Mouse (Mus musculus): ENCODE results near the gene Mfsd1. TPM values are rescaled to one million over a fixed set of nuclear protein-coding genes. Genes with fewer than 3 reads are reported as not detected.
A peak's percentile ranks its signal among the peaks of the same experiment; 100 is the strongest.

The Mfsd1 gene
- 56.0 and 57.1 TPM in 2 replicates for polyA plus RNA-seq (2016; fragmentation: Nextera tagmentation; extraction: Ambion mirVana)

DNA sequence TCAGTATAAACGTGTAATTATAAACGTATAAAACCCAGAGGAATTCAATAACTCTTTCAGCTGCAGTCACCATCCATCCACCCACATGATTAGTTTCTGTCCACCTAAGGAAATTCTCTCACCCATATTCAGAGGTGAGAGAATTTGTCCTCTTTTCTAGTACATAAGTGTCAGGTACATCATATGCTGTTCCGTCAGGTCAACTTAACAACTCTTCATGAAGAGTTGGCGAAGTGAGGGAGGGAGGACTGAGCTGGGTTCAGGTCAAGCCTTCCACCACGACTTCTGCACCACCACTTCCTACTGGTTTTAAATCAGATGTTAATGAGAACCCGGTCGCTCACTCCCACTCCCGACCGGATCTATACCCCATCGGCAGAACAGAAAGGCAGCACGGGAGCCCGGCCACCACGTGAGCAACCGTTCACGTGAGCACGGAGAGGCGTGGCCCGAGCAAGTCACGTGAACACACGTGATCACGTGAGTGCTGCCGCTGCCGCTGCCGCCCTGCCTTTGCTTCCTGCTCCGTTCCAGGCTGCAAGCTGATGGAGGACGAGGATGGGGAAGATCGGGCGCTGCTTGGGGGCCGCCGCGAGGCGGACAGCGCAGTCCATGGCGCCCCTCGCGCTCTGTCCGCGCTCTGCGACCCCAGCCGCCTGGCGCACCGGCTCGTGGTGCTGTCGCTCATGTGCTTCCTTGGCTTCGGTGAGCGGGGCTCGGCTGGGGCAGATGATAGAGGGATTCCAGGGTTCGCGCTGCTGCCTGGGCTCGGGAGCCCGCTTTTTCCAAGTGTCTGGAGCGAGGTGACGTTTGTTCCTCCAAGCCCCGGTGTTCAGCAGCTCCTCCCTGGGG, at the start of gene Mfsd1:
Gene Mfsd1 (plus strand): TSS at position 469 of the 852 bp plus-strand sequence.
- WGBS, result 4% methylated on average over 54 of the region's 54 CpGs
- Histone ChIP-seq H3K9ac (peak within 1 kb of the TSS; percentile 86), H3K4me2 (replicated peaks) (peak within 1 kb of the TSS; percentile 85), H3K4me1 (peaks cover 5% of the 10 kb centered on the region; the same call in 1 of the 2 replicates), H3K9me3 (replicated peaks) (no peaks in the 10 kb centered on the region), H3K27me3 (peaks cover 11% of the 10 kb centered on the region), H3K27ac (peak within 1 kb of the TSS; percentile 70), H3K36me3 (peaks cover 16% of the 10 kb centered on the region), H3K4me3 (peak within 1 kb of the TSS; percentile 78)
- peak; percentile 93 for ATAC-seq (ENCODE audit: low FRiP score)

DNA sequence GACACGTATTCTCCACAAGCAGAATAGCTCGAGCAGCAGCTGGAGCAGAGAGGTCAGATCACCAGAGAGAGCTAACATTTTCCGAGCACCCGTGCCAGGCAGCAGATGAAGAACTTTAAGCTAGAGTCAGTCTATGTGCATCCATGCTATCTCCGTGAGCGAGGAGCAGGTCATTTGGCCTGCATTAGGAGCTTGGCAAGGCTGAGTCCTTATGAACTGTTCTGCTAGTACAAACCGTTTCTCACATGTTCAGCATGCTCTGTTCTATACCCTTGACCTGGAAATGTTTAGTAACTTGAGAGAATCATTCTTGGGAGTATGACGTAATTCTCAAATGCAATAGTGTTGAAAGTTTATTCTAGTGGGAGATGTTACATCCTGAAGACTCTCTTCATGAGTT, 38.9 kb upstream of the Mfsd1 start:
- Histone ChIP-seq H3K27ac (no peak overlapping the region), H3K4me3 (no peak overlapping the region), H3K27me3 (no peaks in the 10 kb centered on the region), H3K9me3 (replicated peaks) (no peaks in the 10 kb centered on the region), H3K4me2 (replicated peaks) (no peak overlapping the region), H3K36me3 (no peaks in the 10 kb centered on the region), H3K9ac (no peak overlapping the region), H3K4me1 (no peaks in the 10 kb centered on the region)
- 73% methylated on average over 8 of the region's 8 CpGs for WGBS
- ATAC-seq (ENCODE audit: low FRiP score), result no peak

DNA sequence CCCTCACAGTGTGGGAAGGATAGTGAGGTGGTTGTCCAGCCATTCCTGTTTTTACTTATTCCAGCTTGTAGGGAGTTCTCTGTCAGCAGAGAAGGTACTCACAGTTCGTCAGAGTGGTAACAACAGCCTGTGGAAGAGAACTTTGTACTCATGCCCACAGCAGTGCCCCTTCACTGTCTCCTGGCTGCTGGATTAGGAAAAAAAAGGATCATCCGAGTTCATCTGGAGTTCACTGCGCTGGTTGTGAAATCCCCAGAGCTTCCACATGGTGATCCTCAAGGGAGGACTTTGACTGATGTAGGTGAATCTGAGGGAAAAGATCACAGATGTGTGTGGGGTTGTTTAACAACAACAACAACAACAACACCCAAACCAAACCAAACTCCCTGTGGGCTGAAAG, 31.3 kb upstream of the Mfsd1 start:
- Histone ChIP-seq H3K9me3 (replicated peaks) (no peaks in the 10 kb centered on the region), H3K27ac (no peak overlapping the region), H3K36me3 (no peaks in the 10 kb centered on the region), H3K27me3 (no peaks in the 10 kb centered on the region), H3K4me3 (no peak overlapping the region), H3K9ac (no peak overlapping the region), H3K4me2 (replicated peaks) (no peak overlapping the region), H3K4me1 (no peaks in the 10 kb centered on the region)
- ATAC-seq (ENCODE audit: low FRiP score), result no peak
- 80% methylated on average over 3 of the region's 3 CpGs for WGBS

DNA sequence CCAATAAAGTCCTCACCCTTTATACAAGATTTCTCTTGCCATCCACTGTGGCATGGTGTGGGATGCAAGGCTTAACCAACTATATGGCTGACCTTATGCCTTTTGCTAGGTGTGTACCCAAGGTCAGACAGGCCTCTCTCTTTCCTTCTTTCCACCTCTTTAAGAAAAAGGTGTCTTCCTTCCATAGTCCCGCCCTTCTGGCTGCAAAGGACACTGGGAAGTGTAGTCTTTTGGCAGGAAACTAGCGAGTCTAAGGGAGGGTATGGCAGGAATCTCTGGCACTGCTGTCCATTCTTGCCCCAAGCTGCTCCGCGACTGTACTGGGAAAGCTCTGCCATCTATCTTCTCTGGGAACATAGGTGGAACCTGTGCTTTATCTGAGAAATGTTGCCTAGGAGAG, 29.3 kb upstream of the Mfsd1 start:
- Histone ChIP-seq H3K27ac (no peak overlapping the region), H3K9ac (no peak overlapping the region), H3K4me1 (peaks cover 10% of the 10 kb centered on the region), H3K36me3 (no peaks in the 10 kb centered on the region), H3K4me3 (no peak overlapping the region), H3K4me2 (replicated peaks) (no peak overlapping the region), H3K27me3 (no peaks in the 10 kb centered on the region), H3K9me3 (replicated peaks) (no peaks in the 10 kb centered on the region)
- no peak for ATAC-seq (ENCODE audit: low FRiP score)
- WGBS, result 40% methylated on average over 4 of the region's 4 CpGs

DNA sequence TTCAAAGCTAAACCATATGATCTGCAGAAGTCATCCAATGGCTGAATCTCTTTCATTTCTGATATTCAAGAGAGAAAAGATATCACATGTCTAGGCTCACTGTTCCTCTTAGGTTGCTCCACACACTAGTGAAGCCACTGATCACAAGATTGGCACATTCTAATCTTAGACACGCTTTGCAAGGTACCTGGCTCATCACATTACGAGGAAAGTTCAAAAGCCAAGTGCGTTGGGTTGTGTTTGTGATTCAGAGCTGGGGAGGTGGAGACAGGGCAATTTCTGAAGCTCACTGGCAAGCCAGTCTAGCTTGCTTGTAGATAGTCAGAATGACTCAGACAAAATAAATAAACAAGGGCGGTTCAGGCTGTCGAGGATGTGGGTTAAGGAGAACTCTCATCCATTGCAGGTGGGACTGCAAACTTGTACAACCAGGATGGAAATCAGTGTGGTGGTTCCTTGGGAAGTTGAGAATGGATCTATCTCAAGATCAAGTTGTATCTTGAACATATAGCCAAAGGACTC, 28.6 kb upstream of the Mfsd1 start:
- H3K27ac ChIP-seq, result no peak overlapping the region
- WGBS, result 87% methylated on average over 5 of the region's 5 CpGs
- H3K9me3 ChIP-seq (replicated peaks), result no peaks in the 10 kb centered on the region
- no peaks in the 10 kb centered on the region for H3K27me3 ChIP-seq
- peaks cover 10% of the 10 kb centered on the region for H3K4me1 ChIP-seq
- H3K9ac ChIP-seq, result no peak overlapping the region
- no peak overlapping the region for H3K4me2 ChIP-seq (replicated peaks)
- no peaks in the 10 kb centered on the region for H3K36me3 ChIP-seq
- no peak for ATAC-seq (ENCODE audit: low FRiP score)
- H3K4me3 ChIP-seq, result no peak overlapping the region

DNA sequence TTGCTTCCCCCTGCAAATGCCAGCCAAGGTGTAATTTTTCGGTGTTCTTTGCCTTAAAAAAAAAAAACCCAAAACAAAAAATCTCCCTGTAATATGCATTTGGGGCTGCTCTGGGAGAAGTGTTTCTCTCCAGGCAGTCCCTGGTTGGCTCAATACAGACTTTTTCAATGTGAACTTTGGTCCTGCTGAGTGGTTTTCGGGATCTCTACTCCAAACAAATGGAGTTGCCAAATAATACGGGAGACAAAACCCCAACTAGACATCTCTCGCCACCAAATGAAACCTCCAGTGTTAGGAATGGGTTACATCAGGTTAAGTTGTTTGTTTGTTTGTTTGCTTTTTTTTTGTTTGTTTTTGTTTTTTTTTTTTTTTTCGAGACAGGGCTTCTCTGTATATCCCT, 27.3 kb upstream of the Mfsd1 start:
- no peak overlapping the region for H3K27ac ChIP-seq
- peaks cover 10% of the 10 kb centered on the region for H3K4me1 ChIP-seq
- H3K9ac ChIP-seq, result no peak overlapping the region
- WGBS, result 91% methylated on average over 5 of the region's 5 CpGs
- H3K36me3 ChIP-seq, result no peaks in the 10 kb centered on the region
- no peak for ATAC-seq (ENCODE audit: low FRiP score)
- H3K9me3 ChIP-seq (replicated peaks), result no peaks in the 10 kb centered on the region
- H3K4me2 ChIP-seq (replicated peaks), result no peak overlapping the region
- no peak overlapping the region for H3K4me3 ChIP-seq
- no peaks in the 10 kb centered on the region for H3K27me3 ChIP-seq

DNA sequence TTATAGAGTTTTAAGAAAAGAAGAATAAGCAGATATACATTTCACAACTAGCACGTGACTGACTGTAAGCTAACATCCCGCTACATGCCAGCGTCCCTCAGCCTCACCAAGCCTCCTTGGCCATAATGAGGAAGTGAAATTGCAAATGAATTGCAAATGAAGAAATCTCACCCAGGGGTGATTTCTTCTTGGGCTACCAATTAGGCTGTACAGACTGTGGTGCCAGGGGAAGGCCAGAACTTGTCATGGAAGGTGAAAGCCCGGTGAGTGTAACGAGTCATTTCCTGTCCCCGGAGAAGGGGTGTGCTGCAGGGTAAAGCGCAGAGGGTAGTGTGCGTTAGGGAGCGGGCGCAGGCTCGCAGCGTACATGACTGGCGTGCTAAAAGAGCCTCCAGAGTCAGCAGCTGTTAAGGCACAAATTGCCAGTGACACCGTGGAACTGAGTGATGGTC, 25.3 kb upstream of the Mfsd1 start:
- Histone ChIP-seq H3K4me2 (replicated peaks) (peak overlapping the region; percentile 42), H3K4me3 (peak overlapping the region; percentile 14; the same call in 1 of the 2 replicates), H3K27me3 (no peaks in the 10 kb centered on the region), H3K4me1 (peaks cover 10% of the 10 kb centered on the region), H3K27ac (peak overlapping the region; percentile 78), H3K36me3 (no peaks in the 10 kb centered on the region), H3K9me3 (replicated peaks) (no peaks in the 10 kb centered on the region), H3K9ac (no peak overlapping the region)
- WGBS, result 39% methylated on average over 14 of the region's 14 CpGs
- peak; percentile 93 for ATAC-seq (ENCODE audit: low FRiP score)

DNA sequence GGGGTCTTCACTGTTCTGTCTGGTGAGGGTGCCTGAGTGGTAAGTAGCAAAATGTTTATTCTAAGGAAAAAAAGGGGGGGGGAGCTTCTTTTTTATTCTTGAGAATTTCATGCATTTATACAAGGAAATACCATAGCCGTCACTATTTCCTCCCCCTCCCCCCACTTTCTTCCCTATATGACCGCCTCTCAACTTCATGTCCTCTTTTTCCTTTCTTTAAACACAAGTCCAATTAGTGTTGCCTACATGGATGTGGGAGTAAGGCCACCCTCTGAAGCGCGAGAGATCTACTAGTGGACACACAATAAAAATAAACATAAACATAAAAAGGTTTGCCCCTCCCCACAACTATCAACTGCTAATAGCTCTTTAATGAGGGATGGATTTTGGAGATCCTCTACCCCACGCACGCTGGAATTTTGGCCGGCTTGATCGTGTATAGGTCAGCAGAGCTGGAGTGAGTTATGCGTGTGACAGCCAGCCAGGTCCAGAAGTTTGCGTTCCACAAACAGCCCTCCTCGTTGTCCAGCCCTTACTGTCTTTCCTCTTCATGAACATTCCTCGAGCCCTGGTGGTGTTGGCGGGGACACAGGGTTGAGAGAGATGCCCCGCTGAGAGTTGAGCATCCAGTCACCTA, 24.7 kb upstream of the Mfsd1 start:
- no peaks in the 10 kb centered on the region for H3K36me3 ChIP-seq
- no peak overlapping the region for H3K9ac ChIP-seq
- peak overlapping the region; percentile 78 for H3K27ac ChIP-seq
- H3K4me3 ChIP-seq, result no peak overlapping the region
- H3K4me2 ChIP-seq (replicated peaks), result peak overlapping the region; percentile 42
- ATAC-seq (ENCODE audit: low FRiP score), result peak; percentile 60
- no peaks in the 10 kb centered on the region for H3K9me3 ChIP-seq (replicated peaks)
- 69% methylated on average over 14 of the region's 14 CpGs for WGBS
- peaks cover 10% of the 10 kb centered on the region for H3K4me1 ChIP-seq
- H3K27me3 ChIP-seq, result no peaks in the 10 kb centered on the region

DNA sequence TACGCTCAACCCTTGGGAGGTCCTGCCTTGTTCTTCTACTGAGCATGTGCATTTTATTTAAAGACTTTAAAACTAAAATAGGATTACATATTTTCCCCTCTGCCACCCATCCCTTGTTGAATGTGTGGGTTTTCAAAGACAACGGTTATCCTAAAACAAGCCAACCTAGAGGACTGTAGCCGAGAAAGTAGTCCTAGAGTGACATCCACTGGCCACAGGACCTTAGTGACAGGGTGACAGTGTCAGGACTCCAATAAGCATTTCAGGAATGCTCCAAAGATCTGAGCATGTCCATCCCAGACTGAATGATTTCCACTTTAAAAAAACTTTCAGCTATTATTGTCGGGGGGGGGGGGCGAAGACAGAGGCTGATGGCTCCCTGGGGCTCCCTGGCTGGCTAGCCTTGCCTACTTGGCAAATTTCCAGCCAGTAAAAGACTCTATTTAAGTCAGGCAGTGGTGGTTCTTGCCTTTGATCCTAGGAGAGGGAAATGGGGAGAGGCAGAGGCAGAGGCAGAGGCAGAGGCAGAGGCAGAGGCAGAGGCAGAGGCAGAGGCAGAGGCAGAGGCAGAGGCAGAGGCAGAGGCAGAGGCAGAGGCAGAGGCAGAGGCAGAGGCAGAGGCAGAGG, 17.7 kb upstream of the Mfsd1 start:
- no peak overlapping the region for H3K9ac ChIP-seq
- ATAC-seq (ENCODE audit: low FRiP score), result peak; percentile 63; the same call in 1 of the 2 replicates
- H3K36me3 ChIP-seq, result no peaks in the 10 kb centered on the region
- H3K4me2 ChIP-seq (replicated peaks), result no peak overlapping the region
- H3K4me1 ChIP-seq, result no peaks in the 10 kb centered on the region
- WGBS, result 54% methylated on average over 5 of the region's 5 CpGs
- H3K27ac ChIP-seq, result no peak overlapping the region
- H3K4me3 ChIP-seq, result no peak overlapping the region
- peaks cover under 1% of the 10 kb centered on the region; the same call in 1 of the 2 replicates for H3K27me3 ChIP-seq
- H3K9me3 ChIP-seq (replicated peaks), result no peaks in the 10 kb centered on the region

DNA sequence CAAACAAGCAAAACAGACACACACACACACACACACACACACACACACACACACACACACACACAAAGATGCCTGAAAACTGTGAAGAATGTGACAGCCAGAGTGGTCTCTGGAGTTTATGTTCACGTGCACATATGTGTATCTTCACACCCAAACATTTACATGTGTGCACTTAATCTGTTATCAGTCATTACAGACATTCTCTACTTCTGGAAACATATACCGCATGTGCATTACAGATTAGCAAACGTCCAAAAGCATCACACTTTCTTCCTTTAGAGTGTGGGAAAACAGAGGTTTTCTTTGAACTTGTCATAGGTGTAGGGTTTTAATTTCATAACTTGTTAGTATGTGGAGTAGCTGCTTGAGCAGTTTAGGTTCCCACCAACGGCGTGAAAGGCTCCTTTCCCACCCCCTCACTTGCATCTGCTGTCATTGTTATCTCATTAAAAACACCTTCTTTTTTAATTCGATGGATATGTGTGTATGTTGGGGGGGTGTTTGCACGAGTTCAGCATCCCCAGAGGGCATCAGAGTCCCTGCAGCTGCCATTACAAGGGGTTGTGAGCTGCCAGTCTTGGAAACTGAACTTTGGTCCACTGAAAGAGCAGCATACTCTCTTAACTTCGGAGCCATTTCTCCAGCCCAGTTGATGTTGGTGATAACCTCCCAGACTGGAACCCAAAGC, 16.9 kb upstream of the Mfsd1 start:
- no peak overlapping the region for H3K27ac ChIP-seq
- no peak overlapping the region for H3K9ac ChIP-seq
- no peak overlapping the region for H3K4me2 ChIP-seq (replicated peaks)
- no peaks in the 10 kb centered on the region for H3K4me1 ChIP-seq
- no peaks in the 10 kb centered on the region for H3K36me3 ChIP-seq
- WGBS, result 73% methylated on average over 8 of the region's 8 CpGs
- H3K27me3 ChIP-seq, result peaks cover 6% of the 10 kb centered on the region; the same call in 1 of the 2 replicates
- H3K4me3 ChIP-seq, result no peak overlapping the region
- no peak for ATAC-seq (ENCODE audit: low FRiP score)
- no peaks in the 10 kb centered on the region for H3K9me3 ChIP-seq (replicated peaks)

DNA sequence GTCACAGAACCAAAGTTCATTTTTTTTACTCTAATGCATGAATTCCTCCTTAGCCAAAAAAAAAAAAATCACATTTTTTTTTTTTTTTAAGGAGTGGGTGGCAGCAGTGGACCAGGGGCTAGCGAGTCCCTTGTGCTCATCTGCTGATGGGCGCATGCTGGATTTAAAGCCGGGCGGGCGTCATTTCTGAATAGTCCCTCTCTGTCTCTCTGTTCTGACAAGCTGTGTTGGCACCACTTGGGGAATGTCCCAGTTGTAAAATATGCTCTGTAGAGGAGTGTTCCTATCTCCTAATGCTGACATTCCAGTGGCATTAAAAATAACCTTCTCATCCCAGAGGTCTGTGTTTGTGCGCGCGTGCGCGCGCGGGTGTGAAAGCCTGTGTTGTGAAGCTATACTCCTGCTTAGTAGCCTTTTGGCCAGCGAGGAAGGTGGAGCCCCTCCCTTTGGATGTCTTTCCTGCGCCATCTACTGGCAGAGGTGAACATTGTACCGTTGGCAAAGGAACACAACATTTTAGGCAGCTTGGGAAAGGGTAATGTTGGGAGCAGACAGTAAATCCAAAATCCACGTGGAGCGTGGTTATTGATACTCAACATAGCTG, 14.4 kb upstream of the Mfsd1 start:
- no peak for ATAC-seq (ENCODE audit: low FRiP score)
- H3K9ac ChIP-seq, result 0 out of 2 replicates have a peak overlapping the region, but pooled peaks have one; percentile 27
- H3K36me3 ChIP-seq, result no peaks in the 10 kb centered on the region
- H3K27ac ChIP-seq, result no peak overlapping the region
- no peaks in the 10 kb centered on the region for H3K9me3 ChIP-seq (replicated peaks)
- WGBS, result 29% methylated on average over 17 of the region's 17 CpGs
- H3K27me3 ChIP-seq, result peaks cover 7% of the 10 kb centered on the region; the same call in 1 of the 2 replicates
- no peak overlapping the region for H3K4me3 ChIP-seq
- no peaks in the 10 kb centered on the region for H3K4me1 ChIP-seq
- peak overlapping the region; percentile 38; the same call in 1 of the 2 replicates for H3K4me2 ChIP-seq (replicated peaks)

Data from hindbrain, embryonic 12.5 days (tissue).